In the genomic region with DNA sequence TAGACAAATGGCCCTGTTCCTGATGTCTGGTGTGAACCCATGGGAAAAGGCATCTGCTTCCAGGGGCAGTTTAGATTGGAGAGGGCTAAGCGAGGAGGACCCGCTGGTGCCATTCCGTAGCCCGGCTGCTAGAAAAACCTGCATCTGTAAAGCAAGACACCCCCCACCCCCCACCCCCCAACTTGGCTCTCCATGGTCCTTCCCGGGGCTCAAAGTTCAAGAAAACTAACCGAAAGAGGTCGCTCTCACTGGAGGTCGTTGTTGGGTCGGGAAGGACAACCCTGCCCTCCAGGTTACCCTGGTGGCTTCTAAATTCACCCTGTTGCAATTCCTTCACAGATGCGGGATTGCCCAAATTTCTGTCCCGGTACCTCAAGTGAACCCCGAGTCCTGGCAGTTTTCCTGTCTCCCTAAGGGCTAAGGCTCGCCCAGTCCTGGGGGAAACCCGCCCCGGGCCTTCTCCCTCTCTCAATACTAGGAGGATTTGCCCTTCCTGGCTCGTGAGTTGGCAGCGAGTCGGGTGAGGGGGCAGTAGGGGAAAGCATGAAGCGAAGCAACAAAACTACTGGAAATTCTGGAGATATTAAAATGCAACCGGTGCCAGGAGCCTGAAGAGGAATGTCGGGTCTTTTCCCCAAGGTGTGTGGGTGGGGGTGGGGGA, we compare ENCODE assay signal across 9 mouse cellular contexts. TPM values are rescaled to one million over a fixed set of nuclear protein-coding genes. Genes with fewer than 3 reads are reported as not detected.
DNase-seq lines count a peak whose midpoint lies in the region; ATAC-seq and TF ChIP-seq lines count a peak whose summit lies in the region.
"Had no signal": no experiment of that assay in that cellular context is flagged by ENCODE, and none has a peak within 500 bp of the region (broad histone marks: within the 10 kb centered on the region; RNA-seq: fewer than 3 reads in every experiment).

TSS of gene Esrrg (plus strand) at position 531 of the 661 bp plus-strand sequence.

- H3K4me2 ChIP-seq in embryonic facial prominence, embryonic 12.5 days (replicated peaks), result peak within 1 kb of the TSS; percentile 85
- H3K4me2 ChIP-seq in heart, embryonic 15.5 days, result peak within 1 kb of the TSS; percentile 88

- no peaks in the 10 kb centered on the region for H3K36me3 ChIP-seq in embryonic facial prominence, embryonic 12.5 days
- no peaks in the 10 kb centered on the region for H3K36me3 ChIP-seq in heart, embryonic 15.5 days

- H3K27ac ChIP-seq in layer of hippocampus, adult 2 months, result no peak within 1 kb of the TSS
- no peak within 1 kb of the TSS for H3K27ac ChIP-seq in embryonic facial prominence, embryonic 12.5 days
- H3K27ac ChIP-seq in heart, embryonic 15.5 days, result peak within 1 kb of the TSS; percentile 77

- peaks cover 82% of the 10 kb centered on the region for H3K27me3 ChIP-seq in embryonic facial prominence, embryonic 12.5 days
- peaks cover 56% of the 10 kb centered on the region for H3K27me3 ChIP-seq in heart, embryonic 15.5 days
- H3K27me3 ChIP-seq: CH12.LX had no signal

- no peak for DNase-seq in layer of hippocampus, adult 2 months (ENCODE audit: low spot score in 2 of 2)
- DNase-seq in layer of hippocampus, adult 9-10 months (ENCODE audit: low spot score), result no peak
- DNase-seq in kidney, postnatal 10 days, result peak; percentile 68
- DNase-seq in lung, postnatal 10 days, result peak; percentile 13
- no peak for DNase-seq in cerebellum, postnatal 36 days

- H3K9me3 ChIP-seq in embryonic facial prominence, embryonic 12.5 days, result no peaks in the 10 kb centered on the region
- H3K9me3 ChIP-seq in heart, embryonic 15.5 days (replicated peaks), result no peaks in the 10 kb centered on the region

- H3K4me3 ChIP-seq in layer of hippocampus, adult 2 months, result peak within 1 kb of the TSS; percentile 50
- H3K4me3 ChIP-seq in embryonic facial prominence, embryonic 12.5 days, result peak within 1 kb of the TSS; percentile 42
- peak within 1 kb of the TSS; percentile 66 for H3K4me3 ChIP-seq in heart, embryonic 15.5 days

- H3K9ac ChIP-seq in embryonic facial prominence, embryonic 12.5 days, result peak within 1 kb of the TSS; percentile 45; the same call in 1 of the 2 replicates
- H3K9ac ChIP-seq in heart, embryonic 15.5 days, result peak within 1 kb of the TSS; percentile 58

- WGBS in embryonic facial prominence, embryonic 12.5 days, result 2% methylated on average over 21 of the region's 21 CpGs
- 4% methylated on average over 21 of the region's 21 CpGs for WGBS in heart, embryonic 15.5 days

- ATAC-seq in embryonic facial prominence, embryonic 12.5 days (ENCODE audit: insufficient number of reproducible peaks, insufficient read depth, low FRiP score, low TSS enrichment), result no peak
- no peak for ATAC-seq in heart, embryonic 15.5 days (replicated peaks; ENCODE audit: insufficient number of reproducible peaks, insufficient read depth, low FRiP score, low read depth)
- no peak for ATAC-seq in activated CD4-positive, CD25-positive, alpha-beta regulatory T cell, adult 4 months

- TF ChIP-seq CTCF in layer of hippocampus, adult 2 months (conservative IDR thresholded peaks at IDR 0.05), result no peak

- H3K4me1 ChIP-seq in embryonic facial prominence, embryonic 12.5 days, result peaks cover 52% of the 10 kb centered on the region; the same call in 1 of the 2 replicates
- H3K4me1 ChIP-seq in heart, embryonic 15.5 days (replicated peaks), result peaks cover 49% of the 10 kb centered on the region

RNA-seq across cellular contexts. Expression of gene Esrrg, which starts in this region (rescaled TPM):
- 10 to 100 TPM; 10.9 to 12.6 TPM for total RNA-seq in layer of hippocampus, adult 2 months (2021)
- 1.4 and 2.1 TPM in 2 replicates for polyA plus RNA-seq in embryonic facial prominence, embryonic 12.5 days (2016; fragmentation: Nextera tagmentation; extraction: Ambion mirVana)
- polyA plus RNA-seq in heart, embryonic 15.5 days (2015; fragmentation: Nextera tagmentation; extraction: Ambion mirVana), result 20.0 and 23.2 TPM in 2 replicates
- not detected for polyA plus RNA-seq in activated CD4-positive, CD25-positive, alpha-beta regulatory T cell, adult 4 months (2017; shearing (Covaris generic))
- total RNA-seq: CH12.LX had no signal

Comparison
In these comparisons a context has a peak if more than half of its experiments do, and no peak if none do; other contexts are left out.
1. DNase-seq: peak in kidney, postnatal 10 days (single experiment) and lung, postnatal 10 days (single experiment); none in layer of hippocampus, adult 2 months (0 of 2), layer of hippocampus, adult 9-10 months (single experiment) and cerebellum, postnatal 36 days (0 of 2).
2. Peak in every context shown above with its lines, with median percentiles within 50 percentile points of each other: H3K4me3 ChIP-seq.